Mouse (Mus musculus): ENCODE data around the gene Hs6st3. TPM values are rescaled to one million over a fixed set of nuclear protein-coding genes. Genes with fewer than 3 reads are reported as not detected.
"Not testable (repeated sequence)": the region's sequence is repeated elsewhere in the genome, so short reads cannot be mapped to it uniquely, and the experiment has no call there.

Hs6st3 gene
- total RNA-seq, 2 experiments from 2014 or later: not detected

DNA sequence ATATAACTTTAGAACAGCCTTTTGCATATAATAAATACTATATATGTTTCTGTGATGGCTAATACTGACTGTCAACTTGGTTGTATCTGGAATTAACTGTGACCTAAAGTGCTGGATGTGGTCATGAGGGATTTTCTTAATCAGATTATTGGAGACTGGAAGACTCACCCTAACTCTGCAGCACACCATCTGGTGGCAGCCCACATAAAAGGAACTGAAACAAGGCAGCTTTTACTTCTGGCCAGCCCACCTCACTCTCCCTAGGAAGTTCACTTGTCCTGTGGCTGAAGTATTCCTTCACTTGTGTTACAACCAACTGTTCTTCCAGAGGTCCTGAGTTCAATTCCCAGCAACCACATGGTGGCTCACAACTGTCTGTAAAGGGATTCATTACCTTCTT is 313.5 kb downstream of the Hs6st3 start:
- DNase-seq: no peak

- no peak for DNase-seq
These were observed 314.2 kb downstream of the Hs6st3 start for GRCm38 (mm10) chr14:119452382-119452781.

DNA sequence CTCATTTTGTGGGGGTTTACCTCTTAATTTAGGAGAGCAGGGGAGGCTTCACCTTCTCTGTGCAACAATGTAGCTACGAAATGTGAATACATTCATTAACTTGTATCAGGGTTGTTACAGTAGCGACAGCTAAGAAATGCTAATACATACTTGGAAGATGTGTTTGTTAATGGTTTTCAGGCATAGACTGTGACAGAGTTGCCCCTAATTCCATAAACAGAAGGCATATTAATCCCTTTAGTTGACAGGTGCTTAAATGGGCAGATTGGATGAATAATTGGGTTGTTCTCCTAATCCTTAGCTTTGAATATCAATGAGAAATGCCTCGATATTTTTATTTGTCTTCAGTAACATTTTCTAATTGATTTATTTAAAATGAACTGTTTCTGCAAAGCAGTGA is 314.7 kb downstream of the Hs6st3 start:
- DNase-seq: no peak

GRCm38 (mm10) chr14:119464308-119464707 is 326.2 kb downstream of the Hs6st3 start:
- DNase-seq: no peak

- no peak for DNase-seq
These were observed 326.7 kb downstream of the Hs6st3 start for GRCm38 (mm10) chr14:119464883-119465282.

- DNase-seq: no peak
These were observed 328.9 kb downstream of the Hs6st3 start for GRCm38 (mm10) chr14:119466899-119467588.

DNA sequence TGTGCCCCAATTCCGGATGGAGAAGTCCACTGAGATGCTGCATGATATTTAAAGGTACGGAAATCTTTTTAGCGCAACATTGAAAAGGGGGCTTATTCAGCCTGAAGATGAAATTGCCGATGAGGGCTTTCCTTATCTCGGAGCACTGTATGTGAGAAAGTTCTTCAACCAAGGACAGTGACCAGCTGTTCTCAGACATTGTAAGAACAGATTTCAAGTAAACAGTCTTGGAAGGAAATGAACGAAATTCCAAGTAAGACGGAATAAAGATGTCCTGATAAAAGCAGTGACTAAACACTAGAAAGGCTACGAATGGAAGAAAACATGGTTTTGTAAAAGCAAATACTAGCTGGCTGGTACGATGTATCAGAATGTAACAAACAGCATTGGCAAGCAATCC is 338.4 kb downstream of the Hs6st3 start:
- DNase-seq: no peak

DNA sequence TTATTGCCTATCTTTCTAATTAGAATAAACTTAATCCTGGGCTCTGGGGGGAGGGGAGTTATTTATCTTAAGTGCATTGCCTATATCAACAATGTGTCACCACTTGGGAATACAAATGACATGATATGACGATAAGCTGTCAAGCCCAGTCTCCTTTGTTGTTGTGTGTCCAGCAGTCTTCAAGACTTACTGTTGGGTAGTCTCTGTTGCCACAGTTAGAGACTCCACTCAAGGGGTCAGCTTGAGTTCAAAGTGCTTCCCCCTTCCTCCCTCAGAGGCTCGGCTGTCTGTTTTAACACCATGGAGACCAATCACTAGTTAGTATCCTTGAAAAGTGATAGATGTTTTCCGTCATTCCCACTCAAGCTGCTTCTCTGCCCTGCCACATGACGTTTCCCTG is 339.7 kb downstream of the Hs6st3 start:
- no peak for DNase-seq

DNA sequence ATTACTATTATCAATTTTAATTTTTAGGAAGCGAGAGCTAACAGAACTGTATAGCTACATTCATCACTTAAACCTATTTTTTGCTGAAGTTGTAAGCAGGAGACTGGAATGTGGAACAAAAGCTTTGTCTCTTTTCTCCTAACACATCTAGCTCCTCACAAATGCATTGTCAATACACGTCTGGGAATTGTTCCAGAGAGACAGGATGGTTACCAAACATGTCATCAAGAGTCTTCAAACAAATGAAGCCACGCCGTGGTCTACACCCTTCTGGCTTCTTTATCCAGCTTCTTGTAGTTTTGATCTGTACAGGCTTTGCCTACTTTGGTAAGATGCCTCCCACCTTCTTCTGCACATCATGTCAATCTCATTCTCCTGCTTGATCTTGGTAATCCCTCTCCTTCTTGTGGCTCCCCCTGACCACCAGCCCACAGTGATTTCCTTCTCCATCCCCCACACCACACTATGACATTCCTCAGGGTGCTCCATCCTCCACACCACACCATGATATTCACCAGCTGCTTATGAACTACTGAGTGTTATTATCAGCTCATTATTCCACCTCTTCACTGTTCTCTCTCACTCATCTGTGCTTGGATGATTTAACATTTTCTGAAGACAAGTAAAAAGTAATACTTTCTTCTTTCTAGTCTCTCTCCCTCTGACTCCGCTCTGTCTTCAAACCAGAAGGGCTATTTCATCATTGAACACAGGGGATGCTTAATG is 351.0 kb downstream of the Hs6st3 start:
- no peak for DNase-seq

DNA sequence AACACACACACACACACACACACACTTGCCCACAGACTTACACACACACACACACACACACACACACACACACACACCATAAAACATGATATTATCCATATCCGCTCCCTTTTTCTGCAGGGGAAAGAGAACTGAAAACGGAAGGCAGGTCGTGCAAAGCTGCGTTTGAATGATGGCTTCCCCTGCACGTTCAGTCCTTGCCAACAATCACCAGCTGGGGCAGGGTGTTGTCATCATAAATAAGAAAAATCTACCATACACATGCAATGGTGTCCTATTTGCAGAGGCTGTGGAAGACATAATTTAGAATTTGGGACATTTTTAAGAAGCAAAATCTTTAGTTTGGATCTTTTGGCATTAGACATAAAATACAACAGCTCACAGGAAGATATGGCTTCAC is 382.5 kb downstream of the Hs6st3 start:
- no peak for DNase-seq

- DNase-seq: no peak
These were observed 382.9 kb downstream of the Hs6st3 start for GRCm38 (mm10) chr14:119521056-119521455.

- DNase-seq: no peak
These were observed 394.9 kb downstream of the Hs6st3 start for GRCm38 (mm10) chr14:119532889-119533546.

DNA sequence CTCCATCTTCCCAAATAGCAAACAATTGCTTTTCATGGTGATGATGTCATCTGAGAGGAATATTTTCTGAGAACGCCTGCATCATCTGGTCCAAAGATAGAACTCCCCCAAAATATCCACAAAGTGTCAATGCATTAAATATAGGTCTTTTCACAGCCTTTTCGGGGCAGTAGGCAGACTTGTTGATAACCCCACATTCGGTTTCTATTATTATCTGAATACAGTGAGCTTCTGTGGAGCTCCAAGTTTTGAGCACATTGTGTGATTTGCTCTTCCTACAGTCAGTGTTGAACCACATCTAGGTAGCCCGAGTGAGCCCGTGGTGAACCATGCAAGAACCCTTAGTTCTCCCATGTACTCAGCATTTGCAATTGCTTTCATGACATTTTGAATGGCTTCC is 402.4 kb downstream of the Hs6st3 start:
- DNase-seq: no peak

DNA sequence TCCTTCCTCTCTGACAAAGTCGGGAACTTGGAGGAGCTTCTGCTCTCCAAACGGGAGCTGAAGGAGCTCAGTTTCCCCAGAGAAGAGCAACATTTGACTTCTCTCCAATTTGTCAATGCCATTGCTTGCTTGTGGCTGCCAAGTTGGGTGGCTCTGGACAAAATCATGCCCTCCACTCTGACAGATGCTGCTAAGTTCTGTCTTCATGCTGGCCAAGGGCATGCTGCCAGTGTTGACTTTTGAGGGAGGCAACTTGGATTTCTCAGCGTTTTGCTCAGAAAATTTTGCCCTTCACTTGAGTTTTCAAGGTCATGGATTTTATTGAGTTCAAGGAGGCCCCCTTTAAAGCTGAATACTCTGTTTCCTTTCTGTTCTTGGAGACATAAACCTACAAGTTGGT is 406.5 kb downstream of the Hs6st3 start:
- peak; percentile 11 to 22 for DNase-seq

GRCm38 (mm10) chr14:119558356-119558755 is 420.2 kb downstream of the Hs6st3 start:
- DNase-seq: no peak

DNA sequence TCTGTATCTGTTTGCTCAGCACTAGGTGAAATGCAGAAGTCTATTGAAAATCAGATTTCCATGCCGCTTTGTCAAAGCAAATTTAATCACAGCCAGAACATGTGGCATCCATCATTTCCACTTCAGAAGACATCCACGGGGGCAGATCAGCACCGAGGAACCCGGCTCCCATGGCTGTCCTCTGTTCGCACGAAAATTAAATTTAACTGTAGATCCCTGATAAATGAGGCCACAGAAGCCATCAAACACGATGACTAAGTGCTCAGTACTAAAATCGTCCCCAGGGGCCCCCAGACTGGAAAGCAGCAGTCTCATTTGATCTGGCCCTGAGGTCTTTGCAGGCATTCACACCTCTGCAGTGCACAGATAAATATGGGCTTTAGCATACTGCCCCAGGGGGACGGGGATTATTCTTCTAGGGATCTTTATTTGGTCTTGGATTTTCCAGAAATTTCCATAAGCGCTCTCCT is 443.9 kb downstream of the Hs6st3 start:
- no peak for DNase-seq

DNA sequence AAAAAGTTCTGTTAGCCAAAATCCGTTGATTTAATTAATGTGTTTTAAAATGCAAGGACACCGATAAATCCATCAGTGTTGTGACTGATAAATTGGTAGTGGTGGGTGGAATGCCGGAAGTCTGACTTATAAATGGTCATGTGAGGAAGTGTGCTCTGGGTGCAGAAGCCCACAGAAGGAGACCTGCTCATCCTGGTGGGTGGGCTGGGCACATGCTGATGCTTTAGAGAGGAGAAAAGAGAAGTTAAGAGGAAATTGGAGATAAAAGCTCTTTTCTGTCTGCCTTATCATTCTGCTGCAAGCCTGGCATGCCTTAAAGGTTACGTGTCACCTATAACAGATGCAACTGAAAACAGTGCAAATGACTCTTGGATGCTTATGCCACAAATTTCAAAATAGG is 446.9 kb downstream of the Hs6st3 start:
- DNase-seq: no peak

DNA sequence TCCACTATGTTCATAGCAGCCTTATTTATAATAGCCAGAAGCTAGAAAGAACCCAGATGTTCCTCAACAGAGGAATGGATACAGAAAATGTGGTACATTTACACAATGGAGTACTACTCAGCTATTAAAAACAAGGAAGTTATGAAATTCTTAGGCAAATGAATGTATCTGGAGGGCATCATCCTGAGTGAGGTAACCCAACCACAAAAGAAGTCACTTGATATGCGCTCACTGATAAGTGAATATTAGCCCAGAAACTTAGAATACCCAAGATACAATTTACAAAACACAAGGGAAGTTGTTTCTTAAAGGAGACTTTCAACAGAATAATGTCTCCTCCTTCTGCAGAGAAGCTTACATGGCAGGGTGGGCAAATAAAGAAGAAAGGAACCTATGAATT is 449.2 kb downstream of the Hs6st3 start:
- not testable (repeated sequence) for DNase-seq

DNA sequence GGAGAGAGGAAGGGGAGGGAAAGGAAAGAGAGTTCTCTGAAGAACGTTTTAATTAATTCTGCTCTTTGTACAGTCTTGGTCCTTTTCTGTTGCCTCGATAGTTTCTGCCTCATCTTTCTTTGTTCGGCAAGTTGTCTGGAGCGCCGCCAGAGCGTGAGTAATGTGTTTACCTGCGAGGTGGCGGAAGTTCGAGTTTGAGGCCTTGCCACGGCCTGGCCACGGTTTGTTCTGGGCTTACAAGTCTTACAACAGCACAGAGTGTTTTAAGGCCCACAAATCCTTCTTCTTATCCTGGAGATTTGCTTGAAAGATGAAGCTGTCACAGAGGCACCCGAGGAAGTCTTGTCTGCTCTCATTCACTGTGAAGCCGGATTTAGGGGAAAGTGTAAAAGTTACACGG is 466.2 kb downstream of the Hs6st3 start:
- DNase-seq: no peak

DNA sequence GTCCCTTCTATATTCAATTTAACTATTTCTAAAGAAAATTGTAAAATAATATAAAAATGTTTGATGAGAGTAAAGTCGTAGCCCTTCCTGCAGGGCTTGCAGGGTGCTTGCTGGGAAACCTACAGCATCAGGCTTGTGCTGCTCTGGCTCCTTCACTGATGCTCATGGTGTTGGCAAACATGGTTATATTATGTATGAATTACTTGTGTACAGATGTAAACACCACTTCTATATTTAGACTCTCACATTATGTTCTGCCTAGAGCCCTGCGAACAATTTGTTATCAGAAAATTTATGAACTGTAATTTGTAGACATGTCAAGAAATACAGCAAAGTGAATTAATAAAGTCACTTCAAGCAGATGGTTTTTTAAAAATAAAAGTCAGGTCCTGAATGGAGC is 474.7 kb downstream of the Hs6st3 start:
- DNase-seq: no peak

DNA sequence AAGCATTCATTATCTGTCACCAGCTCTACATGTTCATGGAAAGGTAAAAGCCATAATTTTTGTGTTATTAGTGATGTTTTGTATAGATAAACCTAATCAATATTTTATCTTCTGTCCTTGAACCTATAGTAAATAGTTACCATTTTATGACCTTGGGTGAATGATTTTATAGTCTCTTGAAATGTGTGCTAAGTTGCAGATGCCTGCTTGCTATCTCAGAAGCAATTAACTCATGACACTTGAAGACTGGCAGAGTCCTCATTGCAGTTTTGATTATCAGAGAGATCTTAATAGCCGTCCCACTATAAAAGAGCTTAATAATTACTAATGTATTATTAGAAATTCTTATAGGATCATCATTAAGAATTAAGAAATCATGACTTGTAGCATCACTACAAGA is 491.0 kb downstream of the Hs6st3 start:
- DNase-seq: no peak

GRCm38 (mm10) chr14:119633090-119633489 is 494.9 kb downstream of the Hs6st3 start:
- no peak for DNase-seq

DNA sequence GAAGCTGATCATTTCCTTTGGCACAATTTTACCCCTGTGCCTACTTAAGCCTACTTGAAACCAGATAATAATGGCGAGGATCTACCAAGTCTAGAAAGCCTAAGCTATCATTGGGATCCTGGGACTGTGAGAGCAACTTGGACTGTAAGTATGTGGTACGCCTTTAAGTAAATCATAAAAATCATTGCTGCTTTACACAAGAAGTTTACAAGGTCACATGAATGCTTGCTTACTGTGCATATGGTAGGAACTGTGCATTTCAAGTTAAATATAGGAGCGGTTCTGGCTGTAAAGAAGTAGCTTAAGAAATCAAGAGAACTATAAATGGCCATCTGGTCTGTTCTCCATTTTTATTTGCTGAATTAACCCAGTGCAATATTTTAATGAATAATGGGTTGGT is 495.5 kb downstream of the Hs6st3 start:
- no peak for DNase-seq
